ENCODE assay signal across 20 mouse cellular contexts in genomic region chr19:38431326-38431725, GRCm38 (mm10).
"Had no signal": no experiment of that assay in that cellular context is flagged by ENCODE, and none has a peak within 500 bp of the region (broad histone marks: within the 10 kb centered on the region; RNA-seq: fewer than 3 reads in every experiment).

No protein-coding gene starts in this region.

- ATAC-seq: midbrain, embryonic 16.5 days had no signal

- H3K27me3 ChIP-seq: midbrain, embryonic 12.5 days; neural tube, embryonic 13.5 days; neural tube, embryonic 15.5 days; stomach, embryonic 15.5 days had no signal

- DNase-seq: lung, adult 18-20 months; lung, embryonic 14.5 days; lung, postnatal 10 days; lung, postnatal 4 days; midbrain, embryonic 14.5 days; retina, postnatal 1 day; right cerebral cortex, adult 18-20 months; right cerebral cortex, postnatal 25 days; right cerebral cortex, postnatal 4 days; thymus, adult 2 months; thymus, postnatal 25 days; thymus, postnatal 4 days had no signal

- H3K4me2 ChIP-seq: lung, embryonic 14.5 days; midbrain, embryonic 12.5 days; neural tube, embryonic 13.5 days; neural tube, embryonic 15.5 days; stomach, embryonic 15.5 days had no signal

- H3K36me3 ChIP-seq: midbrain, embryonic 10.5 days; midbrain, embryonic 12.5 days; neural tube, embryonic 13.5 days; neural tube, embryonic 15.5 days; stomach, embryonic 15.5 days had no signal

- H3K4me3 ChIP-seq: midbrain, embryonic 10.5 days; midbrain, embryonic 12.5 days; myocyte; neural tube, embryonic 13.5 days; neural tube, embryonic 15.5 days; stomach, embryonic 15.5 days had no signal

- H3K4me1 ChIP-seq: midbrain, embryonic 10.5 days; midbrain, embryonic 12.5 days; neural tube, embryonic 13.5 days; neural tube, embryonic 15.5 days; stomach, embryonic 15.5 days had no signal

- H3K27ac ChIP-seq: midbrain, embryonic 10.5 days; midbrain, embryonic 12.5 days; neural tube, embryonic 13.5 days; neural tube, embryonic 15.5 days; stomach, embryonic 15.5 days; stomach, postnatal 0 days had no signal

- H3K9me3 ChIP-seq: midbrain, embryonic 12.5 days; neural tube, embryonic 13.5 days; neural tube, embryonic 15.5 days; stomach, embryonic 15.5 days had no signal

- H3K9ac ChIP-seq: lung, embryonic 14.5 days; midbrain, embryonic 12.5 days; neural tube, embryonic 13.5 days; neural tube, embryonic 15.5 days; stomach, embryonic 15.5 days had no signal
